Mouse (Mus musculus): ENCODE data around the gene Fbxo21. TPM values are rescaled to one million over a fixed set of nuclear protein-coding genes. Genes with fewer than 3 reads are reported as not detected.

Gene Fbxo21
- polyA plus RNA-seq, 1 experiment: 15.7 TPM

DNA sequence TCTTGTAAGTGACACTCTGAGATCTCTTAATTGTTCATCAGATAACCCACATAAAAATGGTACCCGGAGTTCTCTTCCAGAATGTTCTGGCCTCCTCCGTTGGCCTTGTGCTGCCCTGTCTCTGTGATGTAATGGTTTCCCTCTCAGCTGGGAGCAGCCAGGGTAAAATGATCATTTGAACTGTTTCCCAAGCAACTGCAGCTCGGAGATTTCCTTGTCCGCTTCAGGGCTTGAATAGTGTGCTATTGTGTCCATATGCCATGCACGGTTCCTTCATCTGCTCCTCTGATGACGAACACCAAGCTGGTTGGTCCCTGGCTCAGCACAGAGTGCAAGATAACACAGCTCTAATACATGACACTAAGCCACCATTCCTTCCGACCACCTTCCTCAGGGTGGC is 35.3 kb downstream of the Fbxo21 start:
- 90% methylated on average over 7 of the region's 7 CpGs for WGBS
- H3K4me1 ChIP-seq (ENCODE audit: control insufficient read depth, insufficient read depth, insufficient read length): no peaks in the 10 kb centered on the region
- no peak overlapping the region for H3K4me3 ChIP-seq (ENCODE audit: extremely low read depth, insufficient read depth, insufficient read length)
- no peak for DNase-seq (ENCODE audit: low read depth in 1 of 2, low spot score in 2 of 2)
- H3K27ac ChIP-seq (ENCODE audit: insufficient read depth, low read length): no peak overlapping the region
- TF ChIP-seq CTCF (IDR thresholded peaks at IDR 0.05; ENCODE audit: extremely low read depth, insufficient read depth, insufficient read length, insufficient replicate concordance) (no peak), POLR2A (IDR thresholded peaks at IDR 0.05; ENCODE audit: low read depth, low read length) (no peak)
- peaks cover 10% of the 10 kb centered on the region for H3K36me3 ChIP-seq (ENCODE audit: control insufficient read depth, insufficient read depth, low read length)
- H3K27me3 ChIP-seq (ENCODE audit: control insufficient read depth, insufficient read depth, low read length): no peaks in the 10 kb centered on the region

DNA sequence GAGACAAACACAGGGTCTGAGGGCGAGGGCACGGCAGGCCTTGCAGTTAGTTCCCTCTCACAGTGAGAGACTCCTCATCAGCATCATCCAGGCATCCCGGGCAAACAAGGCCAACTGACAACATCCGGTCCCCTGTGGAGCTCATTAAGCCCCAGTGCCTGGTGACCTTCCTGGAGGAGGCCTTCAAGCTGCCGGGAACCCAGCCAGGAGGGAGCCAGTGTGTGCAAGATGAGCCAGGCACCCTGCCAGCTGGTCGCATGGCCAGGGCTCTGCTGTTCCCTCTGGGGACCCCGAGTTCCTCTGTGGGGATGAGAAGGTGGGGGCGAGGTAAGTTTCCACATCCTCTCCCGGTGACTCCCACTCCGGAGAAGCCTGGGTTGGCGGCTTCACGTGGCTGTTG is 38.5 kb downstream of the Fbxo21 start:
- H3K4me3 ChIP-seq (ENCODE audit: extremely low read depth, insufficient read depth, insufficient read length): no peak overlapping the region
- no peaks in the 10 kb centered on the region for H3K27me3 ChIP-seq (ENCODE audit: control insufficient read depth, insufficient read depth, low read length)
- no peak overlapping the region for H3K27ac ChIP-seq (ENCODE audit: insufficient read depth, low read length)
- DNase-seq (ENCODE audit: low read depth in 1 of 2, low spot score in 2 of 2): no peak
- TF ChIP-seq CTCF (IDR thresholded peaks at IDR 0.05; ENCODE audit: extremely low read depth, insufficient read depth, insufficient read length, insufficient replicate concordance): no peak
- no peaks in the 10 kb centered on the region; the same call in 1 of the 2 replicates for H3K36me3 ChIP-seq (ENCODE audit: control insufficient read depth, insufficient read depth, low read length)
- no peaks in the 10 kb centered on the region for H3K4me1 ChIP-seq (ENCODE audit: control insufficient read depth, insufficient read depth, insufficient read length)
- 41% methylated on average over 12 of the region's 12 CpGs for WGBS

DNA sequence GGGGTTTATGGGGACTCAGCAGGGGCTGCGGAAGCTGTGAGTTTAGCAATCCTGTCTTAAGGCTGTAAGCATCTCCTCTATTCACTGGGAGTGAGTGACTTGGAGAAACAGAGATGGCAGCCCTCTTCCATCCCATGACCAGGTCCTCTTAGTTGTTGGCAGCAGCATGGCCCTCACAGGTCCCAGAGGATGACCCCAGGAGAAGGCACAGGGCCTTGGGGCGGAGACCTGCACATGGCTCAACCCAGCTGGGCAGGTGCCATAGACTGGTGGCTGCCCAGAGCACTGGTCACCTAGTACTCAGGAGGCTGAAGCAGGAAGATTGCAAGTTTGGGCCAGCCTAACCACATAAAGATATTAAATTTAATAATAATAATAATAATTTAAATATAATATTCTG is 39.1 kb downstream of the Fbxo21 start:
- no peak for DNase-seq (ENCODE audit: low read depth in 1 of 2, low spot score in 2 of 2)
- Histone ChIP-seq H3K4me1 (ENCODE audit: control insufficient read depth, insufficient read depth, insufficient read length) (no peaks in the 10 kb centered on the region), H3K27me3 (ENCODE audit: control insufficient read depth, insufficient read depth, low read length) (no peaks in the 10 kb centered on the region), H3K36me3 (ENCODE audit: control insufficient read depth, insufficient read depth, low read length) (no peaks in the 10 kb centered on the region), H3K27ac (ENCODE audit: insufficient read depth, low read length) (no peak overlapping the region), H3K4me3 (ENCODE audit: extremely low read depth, insufficient read depth, insufficient read length) (no peak overlapping the region)
- 87% methylated on average over 1 of the region's 2 CpGs for WGBS
- TF ChIP-seq CTCF (IDR thresholded peaks at IDR 0.05; ENCODE audit: extremely low read depth, insufficient read depth, insufficient read length, insufficient replicate concordance): no peak
- TF ChIP-seq POLR2A (IDR thresholded peaks at IDR 0.05; ENCODE audit: low read depth, low read length): no peak

DNA sequence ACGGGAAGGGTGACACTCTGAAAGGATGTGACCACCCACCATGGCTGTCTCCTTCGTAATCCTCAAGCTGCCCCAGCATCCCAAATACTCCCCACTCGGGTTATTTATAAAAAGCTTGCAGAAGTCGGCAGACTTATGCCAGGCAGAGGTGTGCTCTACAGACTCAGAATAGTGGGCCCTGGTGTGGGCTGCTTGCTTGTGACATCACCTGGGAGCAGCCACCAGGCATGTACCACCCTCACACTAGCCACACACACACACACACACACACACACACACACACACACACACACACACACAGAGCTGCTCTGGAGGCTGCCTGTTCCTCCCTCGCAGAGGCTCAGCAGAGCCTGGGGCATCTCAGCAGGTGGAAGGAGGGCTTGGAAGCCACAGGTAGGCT is 41.0 kb downstream of the Fbxo21 start:
- no peak for DNase-seq (ENCODE audit: low read depth in 1 of 2, low spot score in 2 of 2)
- Histone ChIP-seq H3K4me1 (ENCODE audit: control insufficient read depth, insufficient read depth, insufficient read length) (no peaks in the 10 kb centered on the region), H3K36me3 (ENCODE audit: control insufficient read depth, insufficient read depth, low read length) (no peaks in the 10 kb centered on the region), H3K27me3 (ENCODE audit: control insufficient read depth, insufficient read depth, low read length) (no peaks in the 10 kb centered on the region), H3K27ac (ENCODE audit: insufficient read depth, low read length) (no peak overlapping the region), H3K4me3 (ENCODE audit: extremely low read depth, insufficient read depth, insufficient read length) (no peak overlapping the region)
- no peak for TF ChIP-seq CTCF (IDR thresholded peaks at IDR 0.05; ENCODE audit: extremely low read depth, insufficient read depth, insufficient read length, insufficient replicate concordance)
- no peak for TF ChIP-seq POLR2A (IDR thresholded peaks at IDR 0.05; ENCODE audit: low read depth, low read length)
- 70% methylated on average over 5 of the region's 5 CpGs for WGBS

DNA sequence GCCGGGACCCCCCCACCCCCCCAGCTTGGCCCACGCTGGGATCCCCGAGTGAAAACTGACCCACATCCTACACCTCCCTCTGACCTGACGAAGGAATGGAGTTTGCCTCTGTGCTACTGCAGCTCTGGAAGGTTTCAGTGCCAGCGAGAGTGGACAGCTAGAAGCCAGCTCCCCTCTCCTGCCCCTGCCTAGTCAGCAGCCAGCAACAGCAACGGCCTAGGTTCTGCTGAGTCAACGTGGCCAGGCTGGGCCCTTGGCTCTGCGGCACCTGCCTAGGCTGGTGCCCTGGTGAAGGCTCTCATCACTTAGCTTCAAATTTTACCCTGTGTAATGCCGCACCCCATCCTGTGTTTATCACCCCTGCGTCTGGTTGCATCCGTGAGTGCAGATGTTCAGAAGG is 43.4 kb downstream of the Fbxo21 start:
- Histone ChIP-seq H3K4me3 (ENCODE audit: extremely low read depth, insufficient read depth, insufficient read length) (no peak overlapping the region), H3K27me3 (ENCODE audit: control insufficient read depth, insufficient read depth, low read length) (no peaks in the 10 kb centered on the region), H3K4me1 (ENCODE audit: control insufficient read depth, insufficient read depth, insufficient read length) (no peaks in the 10 kb centered on the region), H3K36me3 (ENCODE audit: control insufficient read depth, insufficient read depth, low read length) (no peaks in the 10 kb centered on the region), H3K27ac (ENCODE audit: insufficient read depth, low read length) (no peak overlapping the region)
- DNase-seq (ENCODE audit: low read depth in 1 of 2, low spot score in 2 of 2): no peak
- TF ChIP-seq POLR2A (IDR thresholded peaks at IDR 0.05; ENCODE audit: low read depth, low read length): no peak
- TF ChIP-seq CTCF (IDR thresholded peaks at IDR 0.05; ENCODE audit: extremely low read depth, insufficient read depth, insufficient read length, insufficient replicate concordance): no peak
- 64% methylated on average over 11 of the region's 11 CpGs for WGBS

DNA sequence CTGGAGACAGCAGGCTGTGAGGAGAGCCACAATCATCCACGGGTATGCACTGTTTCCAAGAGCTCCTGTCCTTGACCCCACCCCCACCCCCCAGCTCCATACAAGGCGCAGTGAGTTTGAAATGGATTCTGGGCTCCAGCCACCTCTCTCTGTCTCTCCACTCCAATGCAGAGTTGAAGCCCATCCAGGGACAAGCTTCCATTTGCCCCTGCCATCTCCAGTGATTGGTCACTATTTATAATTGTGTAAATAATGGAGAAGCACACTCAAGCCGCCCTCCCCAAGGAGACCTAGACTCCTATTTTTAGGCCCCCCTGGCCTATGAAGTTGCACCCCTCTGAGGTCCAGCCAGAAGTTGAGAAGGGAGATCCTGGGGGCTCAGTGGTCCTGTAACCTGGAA is 46.5 kb downstream of the Fbxo21 start:
- H3K27me3 ChIP-seq (ENCODE audit: control insufficient read depth, insufficient read depth, low read length): peaks cover 14% of the 10 kb centered on the region
- 79% methylated on average over 3 of the region's 3 CpGs for WGBS

DNA sequence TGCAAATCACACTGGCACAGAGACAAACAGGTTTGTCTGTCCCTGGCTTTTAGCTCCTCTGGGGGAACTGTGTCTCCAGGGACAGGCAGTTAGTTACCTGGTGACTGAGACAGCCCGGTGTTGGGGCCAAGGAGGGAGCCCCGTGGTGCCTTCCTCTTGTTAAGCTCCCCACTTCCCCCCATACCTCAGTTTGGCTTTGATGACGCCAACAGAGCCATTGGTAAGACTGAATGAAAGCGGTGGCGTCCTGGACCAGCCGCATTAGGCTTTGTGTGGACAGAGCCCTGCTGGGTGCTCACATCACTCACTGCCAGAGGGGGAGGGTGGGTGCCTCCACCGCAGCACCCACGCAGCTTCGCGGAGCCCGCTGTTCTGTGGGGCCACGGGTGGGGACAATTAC is 49.4 kb downstream of the Fbxo21 start:
- Histone ChIP-seq H3K36me3 (ENCODE audit: control insufficient read depth, insufficient read depth, low read length) (no peaks in the 10 kb centered on the region), H3K4me1 (ENCODE audit: control insufficient read depth, insufficient read depth, insufficient read length) (peaks cover 10% of the 10 kb centered on the region; the same call in 1 of the 2 replicates), H3K27me3 (ENCODE audit: control insufficient read depth, insufficient read depth, low read length) (peaks cover 17% of the 10 kb centered on the region), H3K4me3 (ENCODE audit: extremely low read depth, insufficient read depth, insufficient read length) (no peak overlapping the region), H3K27ac (ENCODE audit: insufficient read depth, low read length) (no peak overlapping the region)
- no peak for TF ChIP-seq POLR2A (IDR thresholded peaks at IDR 0.05; ENCODE audit: low read depth, low read length)
- TF ChIP-seq CTCF (IDR thresholded peaks at IDR 0.05; ENCODE audit: extremely low read depth, insufficient read depth, insufficient read length, insufficient replicate concordance): no peak
- no peak for DNase-seq (ENCODE audit: low read depth in 1 of 2, low spot score in 2 of 2)
- 11% methylated on average over 12 of the region's 12 CpGs for WGBS

More for the DNA sequence above, 46.5 kb downstream of the Fbxo21 start:
- no peak overlapping the region for H3K27ac ChIP-seq (ENCODE audit: insufficient read depth, low read length)
- H3K36me3 ChIP-seq (ENCODE audit: control insufficient read depth, insufficient read depth, low read length): no peaks in the 10 kb centered on the region
- TF ChIP-seq POLR2A (IDR thresholded peaks at IDR 0.05; ENCODE audit: low read depth, low read length) (no peak), CTCF (IDR thresholded peaks at IDR 0.05; ENCODE audit: extremely low read depth, insufficient read depth, insufficient read length, insufficient replicate concordance) (no peak)
- no peak overlapping the region for H3K4me3 ChIP-seq (ENCODE audit: extremely low read depth, insufficient read depth, insufficient read length)
- H3K4me1 ChIP-seq (ENCODE audit: control insufficient read depth, insufficient read depth, insufficient read length): peaks cover 4% of the 10 kb centered on the region; the same call in 1 of the 2 replicates
- DNase-seq (ENCODE audit: low read depth in 1 of 2, low spot score in 2 of 2): no peak

Data from spleen, adult 2 months (tissue).